Mouse (Mus musculus): ENCODE measurements at regions not wholly inside any gene's neighbourhood (a gene's known extent, or its start where the extent isn't known, plus 50 kb on each side); places are given as distances from the start of the nearest gene placed in this dataset.

GRCm38 (mm10) chr1:118741286-118741685 lies 113.5 kb downstream of the Tfcp2l1 start:
- DNase-seq (ENCODE audit: low read depth, low spot score): no peak

- DNase-seq (ENCODE audit: low read depth, low spot score): no peak
These were observed 120.5 kb downstream of the Tfcp2l1 start for GRCm38 (mm10) chr1:118748196-118748595.

- no peak for DNase-seq (ENCODE audit: low read depth, low spot score)
These were observed 125.1 kb downstream of the Tfcp2l1 start for GRCm38 (mm10) chr1:118752869-118753268.

- no peak for DNase-seq (ENCODE audit: low read depth, low spot score)
These were observed 128.6 kb downstream of the Tfcp2l1 start for GRCm38 (mm10) chr1:118756171-118756865.

DNA sequence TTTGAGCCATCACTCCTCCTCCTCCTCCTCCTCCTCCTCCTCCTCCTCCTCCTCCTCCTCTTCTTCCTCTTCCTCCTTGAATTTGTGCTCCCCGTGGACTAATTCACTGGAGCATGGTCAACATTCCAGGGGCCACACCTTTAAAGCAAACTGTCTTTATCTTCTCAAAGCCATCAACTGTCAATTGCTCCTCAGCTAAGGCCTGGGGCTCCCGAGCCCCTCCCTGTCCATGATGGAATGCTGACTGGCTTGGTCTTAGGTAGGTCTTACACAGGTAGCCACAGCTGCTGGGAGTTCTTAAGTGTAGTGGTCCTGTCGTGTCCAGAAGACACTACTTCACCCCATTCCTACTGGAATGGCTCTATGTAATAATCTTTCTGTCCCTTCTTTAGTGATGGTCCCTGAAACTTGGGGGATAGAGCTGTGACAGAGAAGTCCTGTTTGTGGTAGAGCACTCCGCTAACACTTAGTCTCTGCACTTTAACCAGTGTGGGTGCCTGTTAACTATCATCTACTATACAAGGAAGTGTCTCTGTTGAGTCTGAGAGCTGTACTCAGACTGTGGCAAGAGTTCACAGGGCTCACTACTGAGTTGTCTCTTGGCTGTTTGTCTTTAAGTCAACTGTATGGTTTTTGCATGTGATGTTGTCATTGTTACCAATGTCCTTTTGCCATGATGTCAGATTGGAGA lies 129.7 kb downstream of the Tfcp2l1 start:
- no peak for DNase-seq (ENCODE audit: low read depth, low spot score)

- peak; percentile 56 for DNase-seq (ENCODE audit: low read depth, low spot score)
These were observed 130.3 kb downstream of the Tfcp2l1 start for GRCm38 (mm10) chr1:118758031-118758400.

- DNase-seq (ENCODE audit: low read depth, low spot score): peak; percentile 91
These were observed 131.6 kb downstream of the Tfcp2l1 start for GRCm38 (mm10) chr1:118759141-118759932.

- DNase-seq (ENCODE audit: low read depth, low spot score): no peak
These were observed 137.8 kb downstream of the Tfcp2l1 start for GRCm38 (mm10) chr1:118765525-118765924.

- DNase-seq (ENCODE audit: low read depth, low spot score): peak; percentile 71
These were observed 141.1 kb downstream of the Tfcp2l1 start for GRCm38 (mm10) chr1:118768831-118769230.

DNA sequence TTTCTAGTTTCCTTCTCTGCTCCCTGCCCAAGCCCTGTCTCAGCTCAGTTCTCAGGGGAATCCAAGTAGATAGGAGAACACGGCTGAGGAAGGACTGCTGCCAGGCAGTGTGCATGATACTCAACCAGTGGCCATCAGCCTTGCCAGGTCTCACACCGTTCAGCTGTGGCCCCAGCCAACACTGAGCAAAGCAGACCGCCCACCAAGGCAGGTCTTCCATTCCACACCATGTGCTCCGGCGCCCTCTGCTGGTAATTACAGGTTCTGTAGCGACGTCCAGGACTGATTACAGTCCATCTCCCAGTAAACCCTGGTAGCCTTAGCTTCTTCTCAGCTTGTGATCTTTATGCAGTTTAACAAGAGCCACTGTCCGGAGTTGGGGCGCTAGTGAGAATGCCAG lies 144.5 kb downstream of the Tfcp2l1 start:
- DNase-seq (ENCODE audit: low read depth, low spot score): peak; percentile 63

GRCm38 (mm10) chr1:118776594-118777441 lies 149.1 kb downstream of the Tfcp2l1 start:
- no peak for DNase-seq (ENCODE audit: low read depth, low spot score)
